ENCODE assay signal across 23 mouse cellular contexts in the genomic region with DNA sequence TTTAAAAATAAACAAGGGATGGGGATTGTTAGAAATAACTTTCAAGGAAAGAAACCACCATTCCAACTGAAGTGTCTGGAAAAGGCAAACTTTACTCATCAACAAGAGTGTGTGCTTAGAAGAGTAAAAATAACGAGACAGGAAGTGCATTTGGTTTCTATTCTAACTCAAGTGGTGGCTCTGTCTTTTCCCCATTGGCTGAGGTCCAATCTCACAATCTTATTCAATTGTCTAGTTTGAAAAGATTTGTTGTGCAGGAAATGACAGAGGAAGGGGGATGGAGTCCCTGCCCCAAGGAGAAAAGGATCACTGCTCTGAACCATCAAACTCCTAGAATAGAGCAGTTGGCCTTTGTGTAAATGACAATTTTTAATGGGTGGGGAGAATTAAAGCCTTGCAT. TPM values are rescaled to one million over a fixed set of nuclear protein-coding genes. Genes with fewer than 3 reads are reported as not detected.
A peak's percentile ranks its signal among the peaks of the same experiment; 100 is the strongest.
DNase-seq lines count a peak whose midpoint lies in the region; TF ChIP-seq lines count a peak whose summit lies in the region.
"Had no signal": no experiment of that assay in that cellular context is flagged by ENCODE, and none has a peak within 500 bp of the region (broad histone marks: within the 10 kb centered on the region; RNA-seq: fewer than 3 reads in every experiment).

No protein-coding gene starts in this region.

- TF ChIP-seq CTCF in lung, adult 2 months (IDR thresholded peaks at IDR 0.05; ENCODE audit: insufficient read depth, low read length): no peak

- 41% methylated on average over 1 of the region's 1 CpGs for WGBS in lung, adult 2 months

- no peaks in the 10 kb centered on the region for H3K4me1 ChIP-seq in lung, adult 2 months (ENCODE audit: control insufficient read depth, insufficient read depth, low read length)
- H3K4me1 ChIP-seq: forebrain, embryonic 13.5 days; heart, embryonic 12.5 days; hindbrain, embryonic 13.5 days; limb, embryonic 13.5 days; neural tube, embryonic 12.5 days had no signal

- H3K4me3 ChIP-seq in lung, adult 2 months (replicated peaks; ENCODE audit: extremely low read depth, low read depth, low read length): no peak overlapping the region
- H3K4me3 ChIP-seq: forebrain, embryonic 13.5 days; heart, embryonic 12.5 days; hindbrain, embryonic 13.5 days; layer of hippocampus, adult 2 months; limb, embryonic 13.5 days; neural tube, embryonic 12.5 days had no signal

- DNase-seq in kidney, postnatal 10 days: peak; percentile 7
- no peak for DNase-seq in kidney, adult 18-20 months
- DNase-seq in lung, postnatal 36 days: peak; percentile 6
- DNase-seq in lung, adult 2 months: no peak
- peak; percentile 34 for DNase-seq in T-cell, adult 2 months (ENCODE audit: low spot score)
- DNase-seq in gastrocnemius, adult 18-20 months (ENCODE audit: low spot score): no peak
- DNase-seq in urinary bladder, postnatal 4 days (ENCODE audit: low spot score in 2 of 2): no peak
- DNase-seq: adrenal gland, adult 2 months; cerebellum, adult 2 months; cerebellum, postnatal 25 days; gastrocnemius, postnatal 14 days; heart, adult 11 months; heart, postnatal 4 days; right cerebral cortex, adult 18-20 months; spleen, adult 18-20 months; thymus, adult 18-20 months; thymus, postnatal 25 days had no signal

- TF ChIP-seq POLR2A in lung, adult 2 months (IDR thresholded peaks at IDR 0.05; ENCODE audit: borderline replicate concordance, extremely low read depth, low read depth, low read length): no peak

RNA-seq across cellular contexts. Expression of a gene that starts 41.6 kb away (rescaled TPM):
- 15.5 and 23.8 TPM in 2 replicates for polyA plus RNA-seq in lung, adult 2 months (2012; rRNA removed)
- total RNA-seq in gastrocnemius, adult 18-20 months (2021): 10 to 100 TPM; 10.3 to 12.8 TPM

Comparison
In these comparisons a context has a peak if more than half of its experiments do, and no peak if none do; other contexts are left out.
1. DNase-seq: peak in kidney, postnatal 10 days (single experiment), lung, postnatal 36 days (single experiment) and T-cell, adult 2 months (single experiment); none in kidney, adult 18-20 months (single experiment), lung, adult 2 months (single experiment), gastrocnemius, adult 18-20 months (single experiment) and urinary bladder, postnatal 4 days (0 of 2).